Mouse (Mus musculus) hindbrain, embryonic 13.5 days (tissue): ENCODE measurements at regions not wholly inside any gene's neighbourhood (a gene's known extent, or its start where the extent isn't known, plus 50 kb on each side); places are given as distances from the start of the nearest gene placed in this dataset.

Experiments used
- ATAC-seq: fragments of 200-750 bp; cut with Nextera tagmentation; 2 replicates; pipeline ENCODE4 v1.8.0; 2017; ENCODE audit warnings: moderate TSS enrichment; ENCODE audit not compliant: low FRiP score
- H3K27ac ChIP-seq: fragments of 300-500 bp; sonication (generic); 2 replicates; pipeline ENCODE4 v1.5.1; 2015; ENCODE audit warnings: inconsistent platforms, mild to moderate bottlenecking, moderate library complexity
- H3K27me3 ChIP-seq: fragments of 300-500 bp; sonication (generic); 2 replicates; pipeline ENCODE4 v1.6.1; 2015; ENCODE audit warnings: mild to moderate bottlenecking, inconsistent platforms
- H3K36me3 ChIP-seq: fragments of 300-500 bp; sonication (generic); 2 replicates; pipeline ENCODE4 v1.6.1; 2015; ENCODE audit warnings: mild to moderate bottlenecking, inconsistent platforms
- H3K4me1 ChIP-seq: fragments of 300-500 bp; sonication (generic); replicated peaks from 2 replicates; pipeline ENCODE4 v1.6.1; 2015; ENCODE audit warnings: inconsistent platforms
- H3K4me2 ChIP-seq: fragments of 300-500 bp; sonication (generic); 2 replicates; pipeline ENCODE4 v1.6.1; 2015; ENCODE audit warnings: inconsistent platforms, mild to moderate bottlenecking, moderate library complexity
- H3K4me3 ChIP-seq: fragments of 300-500 bp; sonication (generic); 2 replicates; pipeline ENCODE4 v1.5.1; 2015; ENCODE audit warnings: mild to moderate bottlenecking, inconsistent platforms
- H3K9ac ChIP-seq: fragments of 300-500 bp; sonication (generic); 2 replicates; pipeline ENCODE4 v1.6.1; 2015; ENCODE audit warnings: mild to moderate bottlenecking, inconsistent platforms
- H3K9me3 ChIP-seq: fragments of 300-500 bp; sonication (generic); 2 replicates; pipeline ENCODE4 v1.6.1; 2016; ENCODE audit warnings: inconsistent platforms
- whole genome bisulfite sequencing: fragments of 180-500 bp; shearing (Covaris S2); methylation state at CpG from one replicate; pipeline ENCODE4 v1.1.7; 2015; 5-methylcytosine and 5-hydroxymethylcytosine counted together

- H3K27ac ChIP-seq, result no peak overlapping the region
- H3K4me1 ChIP-seq, result no peaks in the 10 kb centered on the region
- H3K36me3 ChIP-seq, result no peaks in the 10 kb centered on the region
- WGBS, result 86% methylated on average over 5 of the region's 5 CpGs
- H3K27me3 ChIP-seq, result no peaks in the 10 kb centered on the region
- no peak overlapping the region for H3K4me3 ChIP-seq
- no peak overlapping the region for H3K4me2 ChIP-seq
- no peak overlapping the region for H3K9ac ChIP-seq
- no peak for ATAC-seq
- H3K9me3 ChIP-seq, result no peaks in the 10 kb centered on the region
These were observed 283.2 kb downstream of the Pten start for GRCm38 (mm10) chr19:33040512-33040911.

- Histone ChIP-seq H3K9me3 (no peaks in the 10 kb centered on the region), H3K4me3 (no peak overlapping the region), H3K4me2 (no peak overlapping the region), H3K27ac (no peak overlapping the region), H3K27me3 (no peaks in the 10 kb centered on the region), H3K9ac (no peak overlapping the region), H3K4me1 (no peaks in the 10 kb centered on the region), H3K36me3 (no peaks in the 10 kb centered on the region)
- 79% methylated on average over 6 of the region's 6 CpGs for WGBS
- ATAC-seq, result no peak
These were observed 283.7 kb downstream of the Pten start for GRCm38 (mm10) chr19:33040991-33041390.

- no peaks in the 10 kb centered on the region for H3K9me3 ChIP-seq
- H3K27ac ChIP-seq, result no peak overlapping the region
- H3K4me2 ChIP-seq, result no peak overlapping the region
- WGBS, result 80% methylated on average over 2 of the region's 2 CpGs
- no peaks in the 10 kb centered on the region for H3K4me1 ChIP-seq
- no peak overlapping the region for H3K9ac ChIP-seq
- H3K27me3 ChIP-seq, result no peaks in the 10 kb centered on the region
- no peak for ATAC-seq
- no peaks in the 10 kb centered on the region for H3K36me3 ChIP-seq
- H3K4me3 ChIP-seq, result no peak overlapping the region
These were observed 285.5 kb downstream of the Pten start for GRCm38 (mm10) chr19:33042760-33043159.

GRCm38 (mm10) chr19:33043696-33044095 is 286.4 kb downstream of the Pten start:
- 86% methylated on average over 3 of the region's 3 CpGs for WGBS
- ATAC-seq, result no peak
- H3K9ac ChIP-seq, result no peak overlapping the region
- H3K4me3 ChIP-seq, result no peak overlapping the region
- H3K4me1 ChIP-seq, result no peaks in the 10 kb centered on the region
- H3K4me2 ChIP-seq, result no peak overlapping the region
- H3K27ac ChIP-seq, result no peak overlapping the region
- no peaks in the 10 kb centered on the region for H3K36me3 ChIP-seq
- no peaks in the 10 kb centered on the region for H3K27me3 ChIP-seq
- H3K9me3 ChIP-seq, result no peaks in the 10 kb centered on the region

GRCm38 (mm10) chr19:33048754-33049442 is 291.6 kb downstream of the Pten start:
- no peak overlapping the region for H3K27ac ChIP-seq
- ATAC-seq, result no peak; the same call in 1 of the 2 replicates
- no peak overlapping the region for H3K9ac ChIP-seq
- H3K27me3 ChIP-seq, result no peaks in the 10 kb centered on the region
- WGBS, result 19% methylated on average over 9 of the region's 9 CpGs
- H3K36me3 ChIP-seq, result no peaks in the 10 kb centered on the region
- no peaks in the 10 kb centered on the region for H3K9me3 ChIP-seq
- no peak overlapping the region for H3K4me3 ChIP-seq
- no peak overlapping the region for H3K4me2 ChIP-seq
- no peaks in the 10 kb centered on the region; the same call in 1 of the 2 replicates for H3K4me1 ChIP-seq

GRCm38 (mm10) chr19:33053199-33053867 is 296.0 kb downstream of the Pten start:
- no peak overlapping the region for H3K4me2 ChIP-seq
- no peaks in the 10 kb centered on the region for H3K27me3 ChIP-seq
- WGBS, result 81% methylated on average over 4 of the region's 4 CpGs
- H3K9me3 ChIP-seq, result no peaks in the 10 kb centered on the region
- H3K36me3 ChIP-seq, result no peaks in the 10 kb centered on the region
- H3K27ac ChIP-seq, result no peak overlapping the region
- H3K9ac ChIP-seq, result no peak overlapping the region
- H3K4me1 ChIP-seq, result no peaks in the 10 kb centered on the region; the same call in 1 of the 2 replicates
- ATAC-seq, result no peak
- H3K4me3 ChIP-seq, result no peak overlapping the region

- Histone ChIP-seq H3K4me3 (no peak overlapping the region), H3K9me3 (no peaks in the 10 kb centered on the region), H3K4me2 (no peak overlapping the region), H3K27ac (no peak overlapping the region), H3K27me3 (no peaks in the 10 kb centered on the region), H3K4me1 (no peaks in the 10 kb centered on the region), H3K36me3 (no peaks in the 10 kb centered on the region), H3K9ac (no peak overlapping the region)
- 76% methylated on average over 10 of the region's 10 CpGs for WGBS
- ATAC-seq, result no peak
These were observed 299.1 kb downstream of the Pten start for GRCm38 (mm10) chr19:33056372-33056791.

GRCm38 (mm10) chr19:33061006-33061405 is 303.7 kb downstream of the Pten start:
- H3K36me3 ChIP-seq, result no peaks in the 10 kb centered on the region
- no peak for ATAC-seq
- no peak overlapping the region for H3K27ac ChIP-seq
- H3K4me1 ChIP-seq, result no peaks in the 10 kb centered on the region
- no peak overlapping the region for H3K4me2 ChIP-seq
- no peaks in the 10 kb centered on the region for H3K27me3 ChIP-seq
- no peak overlapping the region for H3K9ac ChIP-seq
- H3K9me3 ChIP-seq, result no peaks in the 10 kb centered on the region
- no peak overlapping the region for H3K4me3 ChIP-seq

GRCm38 (mm10) chr19:33062165-33063058 is 305.1 kb downstream of the Pten start:
- Histone ChIP-seq H3K9me3 (no peaks in the 10 kb centered on the region), H3K4me1 (no peaks in the 10 kb centered on the region), H3K4me2 (no peak overlapping the region), H3K27ac (no peak overlapping the region), H3K4me3 (no peak overlapping the region), H3K27me3 (no peaks in the 10 kb centered on the region), H3K9ac (no peak overlapping the region), H3K36me3 (no peaks in the 10 kb centered on the region)
- ATAC-seq, result no peak
- 65% methylated on average over 8 of the region's 8 CpGs for WGBS

GRCm38 (mm10) chr19:33065274-33066200 is 308.2 kb downstream of the Pten start:
- H3K9me3 ChIP-seq, result no peaks in the 10 kb centered on the region
- WGBS, result 77% methylated on average over 19 of the region's 19 CpGs
- H3K27ac ChIP-seq, result no peak overlapping the region; the same call in 1 of the 2 replicates
- no peaks in the 10 kb centered on the region for H3K36me3 ChIP-seq
- no peak overlapping the region for H3K4me3 ChIP-seq
- no peaks in the 10 kb centered on the region for H3K4me1 ChIP-seq
- no peak for ATAC-seq
- H3K27me3 ChIP-seq, result no peaks in the 10 kb centered on the region
- H3K4me2 ChIP-seq, result no peak overlapping the region
- H3K9ac ChIP-seq, result no peak overlapping the region

GRCm38 (mm10) chr19:33068351-33068955 is 311.2 kb downstream of the Pten start:
- no peaks in the 10 kb centered on the region for H3K4me1 ChIP-seq
- no peak overlapping the region for H3K9ac ChIP-seq
- no peaks in the 10 kb centered on the region for H3K36me3 ChIP-seq
- no peaks in the 10 kb centered on the region for H3K27me3 ChIP-seq
- 71% methylated on average over 11 of the region's 11 CpGs for WGBS
- no peak overlapping the region for H3K4me3 ChIP-seq
- no peak overlapping the region for H3K4me2 ChIP-seq
- ATAC-seq, result no peak
- no peaks in the 10 kb centered on the region for H3K9me3 ChIP-seq
- no peak overlapping the region for H3K27ac ChIP-seq
